Mouse (Mus musculus) cerebellum, adult (tissue): ENCODE data around the gene Ilf3.
A peak's percentile ranks its signal among the peaks of the same experiment; 100 is the strongest.

ENCODE experiments used
- ATAC-seq: cut with Nextera tagmentation; 2 replicates; pipeline ENCODE4 v1.9.2; 2017; ENCODE audit warnings: mild to moderate bottlenecking, moderate library complexity, mixed read lengths; ENCODE audit not compliant: insufficient number of reproducible peaks, low FRiP score, low TSS enrichment

The Ilf3 gene

GRCm38 (mm10) chr9:21337652-21338051, 30.0 kb upstream of the Ilf3 start:
- no peak for ATAC-seq

- ATAC-seq, result no peak
Measured at GRCm38 (mm10) chr9:21340411-21340810, 27.3 kb upstream of the Ilf3 start.

GRCm38 (mm10) chr9:21346627-21347365, 20.9 kb upstream of the Ilf3 start:
- ATAC-seq, result peak; percentile 45; the same call in 1 of the 2 replicates

- no peak for ATAC-seq
Measured at GRCm38 (mm10) chr9:21348152-21348551, 19.5 kb upstream of the Ilf3 start.

GRCm38 (mm10) chr9:21351178-21351577, 16.5 kb upstream of the Ilf3 start:
- ATAC-seq, result no peak

GRCm38 (mm10) chr9:21351702-21352377, 15.8 kb upstream of the Ilf3 start:
- ATAC-seq, result no peak

- ATAC-seq, result no peak
Measured at GRCm38 (mm10) chr9:21352463-21353372, 15.0 kb upstream of the Ilf3 start.

- no peak for ATAC-seq
Measured at GRCm38 (mm10) chr9:21353373-21353686, 14.3 kb upstream of the Ilf3 start.

GRCm38 (mm10) chr9:21354796-21355195, 12.9 kb upstream of the Ilf3 start:
- ATAC-seq, result no peak

GRCm38 (mm10) chr9:21356981-21357718, 10.5 kb upstream of the Ilf3 start:
- ATAC-seq, result peak; percentile 56; the same call in 1 of the 2 replicates

GRCm38 (mm10) chr9:21366541-21367220, 990 bp upstream of the Ilf3 start:
- no peak for ATAC-seq

- peak; percentile 49 for ATAC-seq
Measured at GRCm38 (mm10) chr9:21368131-21368584, 487 bp downstream of the Ilf3 start.

- no peak for ATAC-seq
Measured at GRCm38 (mm10) chr9:21369080-21369479, 1.4 kb downstream of the Ilf3 start.

GRCm38 (mm10) chr9:21370876-21371275, 3.2 kb downstream of the Ilf3 start:
- no peak for ATAC-seq

GRCm38 (mm10) chr9:21372508-21372907, 4.8 kb downstream of the Ilf3 start:
- ATAC-seq, result no peak

- no peak for ATAC-seq
Measured at GRCm38 (mm10) chr9:21379195-21379594, 11.5 kb downstream of the Ilf3 start.

- ATAC-seq, result no peak
Measured at GRCm38 (mm10) chr9:21380868-21381267, 13.2 kb downstream of the Ilf3 start.

GRCm38 (mm10) chr9:21383966-21384365, 16.3 kb downstream of the Ilf3 start:
- no peak for ATAC-seq

- ATAC-seq, result no peak
Measured at GRCm38 (mm10) chr9:21392646-21393175, 25.0 kb downstream of the Ilf3 start.
